Mouse (Mus musculus): ENCODE data around the gene Csnk2a2. TPM values are rescaled to one million over a fixed set of nuclear protein-coding genes. Genes with fewer than 3 reads are reported as not detected.

Csnk2a2 gene
- polyA plus RNA-seq, 1 experiment from 2014 or later, result 17.5 TPM

DNA sequence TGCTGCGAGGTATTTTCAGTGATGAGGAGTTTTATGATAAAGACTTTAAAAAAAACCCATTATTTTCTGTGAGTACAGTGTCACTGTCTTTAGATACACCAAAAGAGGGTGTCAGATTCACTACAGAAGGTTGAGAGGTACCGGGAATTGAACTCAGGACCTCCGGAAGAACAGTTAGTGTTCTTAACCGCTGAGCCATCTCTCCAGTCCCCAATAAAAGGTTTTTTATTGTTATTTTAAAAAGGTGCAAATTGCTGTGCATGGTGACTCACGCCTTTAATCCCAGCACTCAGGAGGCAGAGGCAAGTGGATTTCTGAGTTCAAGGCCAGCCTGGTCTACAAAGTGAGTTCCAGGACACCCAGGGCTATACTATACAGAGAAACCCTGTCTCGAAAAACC is 5.6 kb upstream of the Csnk2a2 start:
- no peaks in the 10 kb centered on the region for H3K36me3 ChIP-seq (ENCODE audit: control insufficient read depth, insufficient read depth, low read length)
- DNase-seq (ENCODE audit: low spot score) (no peak), ATAC-seq (replicated peaks; ENCODE audit: low FRiP score, low TSS enrichment, low read depth) (no peak)
- H3K4me2 ChIP-seq (ENCODE audit: low read length), result no peak overlapping the region
- H3K9ac ChIP-seq (ENCODE audit: low read length), result no peak overlapping the region
- H3K27ac ChIP-seq (ENCODE audit: low read depth), result no peak overlapping the region
- WGBS, result 83% methylated on average over 6 of the region's 6 CpGs
- no peaks in the 10 kb centered on the region for H3K9me3 ChIP-seq (ENCODE audit: control insufficient read depth, low read length)
- H3K4me1 ChIP-seq (replicated peaks; ENCODE audit: control insufficient read depth, insufficient read depth, low read length), result no peaks in the 10 kb centered on the region
- no peak overlapping the region for H3K4me3 ChIP-seq (ENCODE audit: low read depth, low read length)
- no peaks in the 10 kb centered on the region for H3K27me3 ChIP-seq (replicated peaks; ENCODE audit: control insufficient read depth, insufficient read depth, low read length)

DNA sequence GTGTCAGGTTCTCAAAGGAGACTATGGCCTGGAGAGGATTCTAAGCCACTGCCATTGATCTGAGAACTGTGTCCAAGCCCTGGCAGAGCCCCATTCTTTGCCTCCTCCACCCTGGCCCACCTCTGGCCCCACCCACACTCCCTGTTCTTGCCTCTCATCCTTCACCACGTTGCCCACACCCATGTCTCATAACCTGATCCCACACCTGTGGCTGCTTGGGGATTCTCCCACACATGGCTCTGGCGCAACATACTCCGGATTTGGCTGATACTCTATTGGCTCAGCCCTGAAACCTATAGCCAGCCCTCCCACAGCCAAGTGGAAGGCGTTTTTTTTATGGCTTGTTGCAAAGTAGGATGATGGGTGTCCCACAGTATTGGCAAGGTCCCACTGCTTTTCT is 2.2 kb upstream of the Csnk2a2 start:
- Histone ChIP-seq H3K9me3 (ENCODE audit: control insufficient read depth, low read length) (no peaks in the 10 kb centered on the region), H3K4me3 (ENCODE audit: low read depth, low read length) (no peak overlapping the region), H3K4me1 (replicated peaks; ENCODE audit: control insufficient read depth, insufficient read depth, low read length) (peaks cover 6% of the 10 kb centered on the region), H3K36me3 (ENCODE audit: control insufficient read depth, insufficient read depth, low read length) (no peaks in the 10 kb centered on the region; the same call in 1 of the 2 replicates), H3K4me2 (ENCODE audit: low read length) (no peak overlapping the region), H3K27ac (ENCODE audit: low read depth) (no peak overlapping the region), H3K9ac (ENCODE audit: low read length) (no peak overlapping the region), H3K27me3 (replicated peaks; ENCODE audit: control insufficient read depth, insufficient read depth, low read length) (no peaks in the 10 kb centered on the region)
- WGBS, result 62% methylated on average over 4 of the region's 4 CpGs
- DNase-seq (ENCODE audit: low spot score) (no peak), ATAC-seq (replicated peaks; ENCODE audit: low FRiP score, low TSS enrichment, low read depth) (no peak)

DNA sequence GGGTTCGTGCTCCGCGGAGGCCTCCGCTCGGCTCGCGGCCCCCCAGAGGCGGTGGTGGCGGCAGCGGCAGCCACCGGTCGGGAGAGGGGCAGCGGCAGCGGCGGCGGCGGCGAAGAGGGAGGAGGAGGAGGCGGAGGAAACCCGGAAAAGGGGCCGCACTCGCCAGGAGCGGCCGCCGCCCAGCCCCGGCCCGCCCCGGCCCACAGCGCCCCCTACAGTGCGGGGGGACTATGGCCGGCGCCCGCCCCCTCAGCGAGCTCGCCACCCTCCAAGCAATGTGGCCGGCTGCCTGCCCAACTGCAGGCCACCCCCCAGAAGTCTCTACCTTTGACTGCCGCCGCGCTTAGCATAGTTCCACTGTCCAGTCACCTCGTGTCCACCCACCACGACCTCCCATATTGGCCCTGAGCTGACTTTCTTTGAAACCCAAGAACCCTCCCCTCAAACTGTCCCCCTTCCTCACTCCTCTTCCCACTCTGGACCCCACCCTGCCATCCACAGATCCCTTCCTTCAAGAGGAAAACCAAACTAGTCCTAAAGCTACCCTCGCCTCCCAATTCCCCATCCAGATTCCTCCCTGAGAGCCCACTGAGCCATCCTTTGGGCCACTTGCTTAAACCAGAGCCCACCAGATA is 1.0 kb downstream of the Csnk2a2 start:
- ATAC-seq (replicated peaks; ENCODE audit: low FRiP score, low TSS enrichment, low read depth), result peak; percentile 88
- Histone ChIP-seq H3K4me3 (ENCODE audit: low read depth, low read length) (peak overlapping the region; percentile 90), H3K4me1 (replicated peaks; ENCODE audit: control insufficient read depth, insufficient read depth, low read length) (peaks cover 6% of the 10 kb centered on the region), H3K27ac (ENCODE audit: low read depth) (no peak overlapping the region), H3K9me3 (ENCODE audit: control insufficient read depth, low read length) (no peaks in the 10 kb centered on the region), H3K4me2 (ENCODE audit: low read length) (peak overlapping the region; percentile 59), H3K9ac (ENCODE audit: low read length) (peak overlapping the region; percentile 93), H3K36me3 (ENCODE audit: control insufficient read depth, insufficient read depth, low read length) (peaks cover 32% of the 10 kb centered on the region), H3K27me3 (replicated peaks; ENCODE audit: control insufficient read depth, insufficient read depth, low read length) (no peaks in the 10 kb centered on the region)
- DNase-seq (ENCODE audit: low spot score), result peak; percentile 89
- 5% methylated on average over 13 of the region's 42 CpGs for WGBS

DNA sequence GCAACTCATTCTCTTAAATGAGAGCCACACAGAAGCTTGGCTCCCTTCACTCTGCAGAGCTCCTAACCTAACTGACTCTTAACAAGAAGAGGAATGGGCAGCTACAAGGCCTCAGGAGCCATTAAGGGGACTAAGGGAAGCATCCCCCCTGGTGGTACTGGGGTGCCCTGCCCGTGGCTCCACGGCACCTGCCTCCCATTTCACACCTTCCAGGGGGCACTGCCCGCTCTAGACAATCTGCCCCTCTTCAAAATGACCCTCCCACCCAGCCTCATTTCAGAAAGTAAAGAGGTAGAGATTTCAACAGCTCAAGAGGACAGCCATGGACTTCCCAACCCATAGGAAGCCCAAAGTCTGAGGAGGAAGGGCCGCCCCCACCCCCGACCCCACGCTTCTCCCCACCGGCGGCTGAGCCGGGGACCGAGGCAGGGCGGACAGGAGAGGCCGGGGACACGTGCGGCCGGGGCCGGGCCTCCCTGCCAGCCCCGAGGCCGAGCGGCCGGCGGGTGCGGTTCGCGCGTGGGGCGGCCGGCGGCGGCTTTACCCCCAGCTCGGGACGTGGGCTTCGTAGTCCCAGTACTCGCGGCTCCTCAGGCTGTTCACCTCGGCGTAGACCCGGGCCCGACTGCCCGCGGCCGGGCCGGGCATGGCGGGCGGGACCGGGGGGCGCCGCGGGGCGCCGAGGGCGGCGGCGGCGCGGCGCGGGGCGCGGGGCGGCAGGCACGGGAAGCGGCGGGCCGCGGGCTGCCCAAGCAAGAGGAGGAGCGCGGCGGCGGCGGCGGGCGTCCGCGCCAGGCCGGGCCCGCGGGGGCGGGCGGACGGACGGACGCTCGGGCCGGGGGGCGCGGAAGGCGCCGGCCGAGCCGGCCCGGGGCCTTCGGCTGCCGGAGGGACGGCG is 1.8 kb downstream of the Csnk2a2 start:
- peak; percentile 58 for DNase-seq (ENCODE audit: low spot score)
- H3K9ac ChIP-seq (ENCODE audit: low read length), result peak overlapping the region; percentile 93
- ATAC-seq (replicated peaks; ENCODE audit: low FRiP score, low TSS enrichment, low read depth), result peak; percentile 56
- H3K4me3 ChIP-seq (ENCODE audit: low read depth, low read length), result peak overlapping the region; percentile 90
- H3K4me1 ChIP-seq (replicated peaks; ENCODE audit: control insufficient read depth, insufficient read depth, low read length), result peaks cover 6% of the 10 kb centered on the region
- under 1% methylated on average over 64 of the region's 95 CpGs for WGBS
- H3K4me2 ChIP-seq (ENCODE audit: low read length), result peak overlapping the region; percentile 89
- no peak overlapping the region for H3K27ac ChIP-seq (ENCODE audit: low read depth)
- H3K27me3 ChIP-seq (replicated peaks; ENCODE audit: control insufficient read depth, insufficient read depth, low read length), result no peaks in the 10 kb centered on the region
- H3K9me3 ChIP-seq (ENCODE audit: control insufficient read depth, low read length), result no peaks in the 10 kb centered on the region
- H3K36me3 ChIP-seq (ENCODE audit: control insufficient read depth, insufficient read depth, low read length), result peaks cover 40% of the 10 kb centered on the region

DNA sequence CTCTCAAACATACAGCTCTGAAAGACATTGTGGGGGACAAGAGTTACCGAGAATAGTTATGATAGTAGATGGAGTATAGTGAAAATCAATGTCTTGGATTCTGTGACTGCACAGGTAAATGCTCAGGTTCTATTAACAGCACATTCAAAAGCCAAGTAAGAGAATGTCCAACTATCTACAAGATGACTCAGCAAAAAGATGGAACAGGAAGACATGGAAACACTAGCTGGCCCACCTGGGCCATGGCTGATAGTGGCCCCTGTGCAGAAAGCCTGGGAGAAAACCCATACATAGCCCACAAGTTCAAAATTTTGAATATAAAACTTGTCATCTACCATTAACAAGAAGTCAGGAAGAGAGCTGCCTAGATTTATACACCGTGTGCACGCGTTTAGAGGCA is 19.8 kb downstream of the Csnk2a2 start:
- H3K4me3 ChIP-seq (ENCODE audit: low read depth, low read length), result no peak overlapping the region
- no peak overlapping the region for H3K9ac ChIP-seq (ENCODE audit: low read length)
- H3K4me2 ChIP-seq (ENCODE audit: low read length), result no peak overlapping the region
- no peak for DNase-seq (ENCODE audit: low spot score)
- H3K27me3 ChIP-seq (replicated peaks; ENCODE audit: control insufficient read depth, insufficient read depth, low read length), result no peaks in the 10 kb centered on the region
- peaks cover 89% of the 10 kb centered on the region for H3K36me3 ChIP-seq (ENCODE audit: control insufficient read depth, insufficient read depth, low read length)
- WGBS, result 99% methylated on average over 4 of the region's 4 CpGs
- no peaks in the 10 kb centered on the region for H3K9me3 ChIP-seq (ENCODE audit: control insufficient read depth, low read length)
- no peaks in the 10 kb centered on the region for H3K4me1 ChIP-seq (replicated peaks; ENCODE audit: control insufficient read depth, insufficient read depth, low read length)
- H3K27ac ChIP-seq (ENCODE audit: low read depth), result no peak overlapping the region
- ATAC-seq (replicated peaks; ENCODE audit: low FRiP score, low TSS enrichment, low read depth), result no peak

DNA sequence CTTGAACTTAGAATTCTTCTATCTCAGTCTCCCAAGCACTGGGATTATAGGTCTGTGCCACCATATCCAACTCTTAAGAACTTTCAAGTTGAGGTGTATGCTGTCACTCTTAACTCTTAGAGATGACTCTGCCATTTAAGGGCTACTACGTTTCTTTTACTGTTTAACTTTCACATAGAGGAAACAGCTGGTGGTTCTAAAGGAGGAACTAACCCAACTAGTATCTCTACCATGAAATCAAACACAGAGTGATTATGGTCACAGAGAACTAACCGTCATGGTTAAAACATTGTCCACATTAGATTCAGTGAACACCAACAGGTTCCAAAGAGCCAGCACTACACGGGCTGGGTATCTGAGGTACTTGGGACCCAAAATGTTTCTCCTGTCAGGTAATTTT is 20.8 kb downstream of the Csnk2a2 start:
- no peak overlapping the region for H3K4me3 ChIP-seq (ENCODE audit: low read depth, low read length)
- WGBS, result 91% methylated on average over 3 of the region's 3 CpGs
- no peak overlapping the region for H3K4me2 ChIP-seq (ENCODE audit: low read length)
- H3K9me3 ChIP-seq (ENCODE audit: control insufficient read depth, low read length), result no peaks in the 10 kb centered on the region
- no peak overlapping the region for H3K9ac ChIP-seq (ENCODE audit: low read length)
- H3K27me3 ChIP-seq (replicated peaks; ENCODE audit: control insufficient read depth, insufficient read depth, low read length), result no peaks in the 10 kb centered on the region
- H3K4me1 ChIP-seq (replicated peaks; ENCODE audit: control insufficient read depth, insufficient read depth, low read length), result no peaks in the 10 kb centered on the region
- H3K36me3 ChIP-seq (ENCODE audit: control insufficient read depth, insufficient read depth, low read length), result peaks cover 88% of the 10 kb centered on the region
- DNase-seq (ENCODE audit: low spot score), result no peak
- H3K27ac ChIP-seq (ENCODE audit: low read depth), result no peak overlapping the region
- ATAC-seq (replicated peaks; ENCODE audit: low FRiP score, low TSS enrichment, low read depth), result no peak

DNA sequence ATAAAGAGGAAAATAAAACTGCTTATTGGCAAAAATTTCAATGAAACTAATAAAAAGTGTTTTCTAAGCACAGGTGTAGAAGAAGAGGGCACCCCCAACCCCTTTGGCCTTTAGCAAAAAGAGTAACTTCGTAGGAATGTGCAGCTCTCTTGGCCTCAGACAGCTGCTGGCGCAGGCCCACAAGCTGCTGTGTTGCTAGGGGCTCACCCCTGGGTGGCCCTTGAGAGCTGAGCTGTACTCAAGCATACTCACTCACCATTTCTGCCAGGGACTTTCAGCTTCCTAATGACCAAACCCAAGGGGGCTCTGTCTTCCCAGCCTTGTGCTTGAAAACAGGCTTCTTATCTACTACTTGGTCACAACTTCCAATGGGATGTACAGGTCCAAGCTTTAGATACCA is 23.3 kb downstream of the Csnk2a2 start:
- 89% methylated on average over 2 of the region's 2 CpGs for WGBS
- Histone ChIP-seq H3K27me3 (replicated peaks; ENCODE audit: control insufficient read depth, insufficient read depth, low read length) (no peaks in the 10 kb centered on the region), H3K27ac (ENCODE audit: low read depth) (no peak overlapping the region), H3K4me2 (ENCODE audit: low read length) (no peak overlapping the region), H3K9ac (ENCODE audit: low read length) (no peak overlapping the region), H3K9me3 (ENCODE audit: control insufficient read depth, low read length) (no peaks in the 10 kb centered on the region), H3K36me3 (ENCODE audit: control insufficient read depth, insufficient read depth, low read length) (peaks cover 80% of the 10 kb centered on the region), H3K4me3 (ENCODE audit: low read depth, low read length) (no peak overlapping the region), H3K4me1 (replicated peaks; ENCODE audit: control insufficient read depth, insufficient read depth, low read length) (no peaks in the 10 kb centered on the region)
- ATAC-seq (replicated peaks; ENCODE audit: low FRiP score, low TSS enrichment, low read depth) (no peak), DNase-seq (ENCODE audit: low spot score) (no peak)

DNA sequence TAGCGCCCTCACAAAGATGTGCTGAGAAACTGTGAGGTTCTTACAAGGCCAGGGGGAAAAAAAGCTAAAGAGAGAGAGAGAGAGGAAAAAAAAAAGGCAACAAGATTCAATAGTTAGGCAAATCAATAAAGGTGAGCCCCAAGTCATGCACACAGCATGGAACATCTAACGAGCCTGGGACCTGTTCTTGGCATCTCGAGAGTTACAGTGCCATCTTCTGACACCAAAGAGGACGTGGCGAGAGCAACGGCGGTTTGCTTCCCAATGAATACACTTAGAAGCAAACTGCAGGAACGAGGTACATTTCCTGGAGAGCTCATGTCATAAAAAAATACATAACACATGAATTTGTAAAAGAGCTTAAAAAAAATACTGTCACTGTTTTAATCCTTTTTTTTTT is 37.3 kb downstream of the Csnk2a2 start:
- DNase-seq (ENCODE audit: low spot score) (no peak), ATAC-seq (replicated peaks; ENCODE audit: low FRiP score, low TSS enrichment, low read depth) (no peak)
- H3K27me3 ChIP-seq (replicated peaks; ENCODE audit: control insufficient read depth, insufficient read depth, low read length), result no peaks in the 10 kb centered on the region
- no peaks in the 10 kb centered on the region for H3K9me3 ChIP-seq (ENCODE audit: control insufficient read depth, low read length)
- H3K4me3 ChIP-seq (ENCODE audit: low read depth, low read length), result no peak overlapping the region
- H3K4me2 ChIP-seq (ENCODE audit: low read length), result no peak overlapping the region
- peaks cover 99% of the 10 kb centered on the region for H3K36me3 ChIP-seq (ENCODE audit: control insufficient read depth, insufficient read depth, low read length)
- H3K27ac ChIP-seq (ENCODE audit: low read depth), result no peak overlapping the region
- H3K4me1 ChIP-seq (replicated peaks; ENCODE audit: control insufficient read depth, insufficient read depth, low read length), result no peaks in the 10 kb centered on the region
- 63% methylated on average over 8 of the region's 8 CpGs for WGBS
- H3K9ac ChIP-seq (ENCODE audit: low read length), result no peak overlapping the region
